Mouse (Mus musculus): ENCODE results near the gene Ndufc1.
"Not testable (repeated sequence)": the region's sequence is repeated elsewhere in the genome, so short reads cannot be mapped to it uniquely, and the experiment has no call there.

Ndufc1 gene

DNA sequence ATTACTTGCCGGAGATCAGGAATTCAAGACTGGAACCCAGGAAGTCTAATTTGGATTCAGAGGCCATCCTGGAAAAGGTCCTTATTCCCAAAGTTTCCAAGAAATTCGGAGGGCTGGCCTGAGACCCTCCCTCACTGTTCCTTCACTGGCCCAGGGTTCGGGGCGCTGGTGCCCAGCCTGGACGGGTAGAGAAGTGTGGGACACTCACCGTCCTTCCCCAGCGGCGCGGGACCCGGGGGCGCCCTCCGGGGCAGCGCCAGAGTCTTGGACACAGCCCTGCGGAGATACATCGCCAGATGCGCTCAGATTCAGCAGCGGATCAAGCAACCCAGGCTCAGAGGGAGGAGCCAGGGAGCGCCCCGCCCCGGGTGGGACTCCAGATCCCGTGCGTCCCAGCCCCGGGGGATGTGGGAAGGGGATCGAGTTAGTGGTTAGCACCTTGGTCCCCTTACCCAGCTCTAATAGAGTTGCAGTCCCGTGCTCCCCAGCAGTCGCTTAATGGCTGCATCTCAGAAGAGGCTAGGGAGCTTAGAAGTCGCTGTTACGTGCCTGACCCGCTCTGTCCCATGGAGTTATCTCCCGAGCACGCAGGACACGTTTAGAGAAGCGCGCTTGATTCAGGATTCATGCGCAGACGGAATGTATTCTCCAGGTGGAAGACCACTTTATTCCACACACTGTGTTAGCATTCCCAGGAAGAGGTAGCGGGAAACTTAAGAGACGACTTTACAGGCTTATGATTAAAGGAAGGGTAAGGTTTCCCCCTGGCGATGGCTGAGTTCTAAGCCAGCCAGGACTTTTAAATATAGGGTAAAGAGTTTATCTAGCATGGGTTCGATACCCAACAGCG, 12.3 kb downstream of the Ndufc1 start, which contains the start of gene Mgarp:
Gene Mgarp (minus strand): TSS at position 520 of the 850 bp plus-strand sequence.
- peak; percentile 71 for DNase-seq (ENCODE audit: low spot score)

DNA sequence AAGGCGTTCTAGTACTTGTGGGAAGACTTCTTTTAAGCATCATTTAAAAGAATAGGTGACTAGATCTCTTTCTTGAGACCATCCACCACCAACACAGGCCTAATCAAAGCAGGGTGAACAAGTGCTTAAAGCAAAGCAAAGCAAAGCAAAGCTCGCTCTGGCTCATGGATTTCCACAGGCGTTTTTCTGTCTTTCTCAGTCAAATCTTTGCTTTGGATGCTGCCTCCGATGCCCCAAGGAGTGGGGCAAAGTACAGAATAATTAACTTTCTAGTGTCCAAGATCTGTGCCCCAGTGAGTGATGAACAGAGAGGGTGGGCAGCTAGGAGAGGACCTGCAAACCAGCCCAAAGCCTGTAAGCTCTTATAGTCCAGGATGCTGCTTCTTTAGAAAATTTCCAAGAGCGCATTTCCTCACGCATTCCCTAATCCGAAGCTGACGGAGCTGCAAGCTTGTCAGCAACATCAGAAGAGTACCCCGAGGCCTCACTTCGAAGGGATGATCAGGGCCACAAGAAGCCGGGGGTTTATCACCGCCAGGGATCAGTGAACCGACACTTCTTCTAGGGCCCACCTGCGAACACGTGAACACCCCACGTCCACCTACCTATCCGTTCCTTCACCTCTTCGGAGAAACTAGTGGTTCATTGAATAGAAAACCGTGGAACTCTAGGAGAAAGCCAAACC, 13.2 kb downstream of the Ndufc1 start:
- no peak for DNase-seq (ENCODE audit: low spot score)

DNA sequence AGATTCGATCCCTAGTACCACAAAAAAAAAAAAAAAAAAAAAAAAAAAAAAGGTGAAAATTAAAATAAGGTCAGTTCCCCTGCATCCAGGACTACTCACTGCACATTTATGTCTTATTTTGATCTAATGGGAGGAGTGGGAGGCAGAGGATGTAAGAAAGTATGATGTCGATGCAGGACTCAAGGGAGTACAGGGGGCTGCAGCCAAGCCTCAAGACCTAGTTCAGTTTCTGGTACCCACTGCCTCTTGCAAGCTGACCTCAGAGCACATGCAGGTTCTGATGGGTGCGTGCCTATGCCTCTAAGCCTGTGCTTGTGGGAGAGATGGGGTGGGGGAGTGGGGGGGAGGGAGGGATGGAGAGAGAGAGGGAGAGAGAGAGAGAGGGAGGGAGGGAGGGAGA, 13.9 kb downstream of the Ndufc1 start:
- DNase-seq (ENCODE audit: low spot score): no peak

DNA sequence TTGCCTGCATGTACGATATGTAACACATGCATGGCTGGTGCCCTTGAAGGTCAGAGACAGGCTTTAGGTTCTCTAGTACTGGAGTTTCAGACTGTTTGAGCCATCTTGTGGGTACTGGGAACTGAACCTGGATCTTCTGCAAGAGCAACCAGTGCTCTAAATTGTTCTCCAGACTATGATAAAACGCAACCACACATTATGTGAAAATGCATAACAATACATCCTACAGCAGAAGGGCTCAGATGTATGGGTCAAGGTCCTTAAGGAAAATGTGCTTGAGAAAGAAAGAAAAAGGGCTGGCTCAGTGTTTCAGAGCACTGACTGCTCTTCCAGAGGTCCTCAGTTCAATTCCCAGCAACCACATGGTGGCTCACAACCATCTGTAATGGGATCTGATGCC, 15.1 kb downstream of the Ndufc1 start:
- DNase-seq (ENCODE audit: low spot score): no peak

DNA sequence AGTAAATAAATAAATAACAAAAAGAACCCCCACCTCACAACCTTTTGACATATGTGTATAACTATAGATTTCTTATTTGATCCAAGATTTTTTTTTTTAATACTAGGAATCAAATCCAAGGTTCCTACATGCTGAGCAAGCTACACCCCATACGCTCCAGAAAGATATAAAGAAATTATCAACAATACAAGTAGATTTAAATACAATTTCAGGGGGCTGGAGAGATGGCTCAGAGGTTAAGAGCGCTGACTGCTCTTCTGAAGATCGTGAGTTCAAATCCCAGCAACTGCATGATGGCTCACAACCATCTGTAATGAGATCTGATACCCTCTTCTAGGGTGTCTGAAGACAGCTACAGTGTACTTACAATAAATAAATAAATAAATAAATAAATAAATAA, 15.8 kb downstream of the Ndufc1 start:
- not testable (repeated sequence) for DNase-seq (ENCODE audit: low spot score)

DNA sequence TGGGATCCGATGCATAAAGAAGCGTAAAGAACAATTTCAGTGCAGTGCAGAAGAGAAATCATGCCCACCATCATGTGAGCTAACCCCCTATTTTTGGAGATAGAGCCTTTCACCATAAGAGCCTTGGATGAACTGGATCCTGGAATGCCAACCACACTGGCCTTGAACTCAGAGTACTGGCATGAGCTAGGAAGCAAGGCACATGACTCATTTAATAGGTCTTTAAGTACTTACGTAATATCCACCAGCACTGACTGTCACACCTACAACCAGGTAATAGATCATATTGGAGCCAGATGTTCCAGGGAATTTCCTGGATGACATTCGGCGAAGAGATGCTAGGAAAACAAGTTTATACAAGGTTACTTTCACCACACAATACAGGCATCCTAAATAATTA, 17.2 kb downstream of the Ndufc1 start:
- DNase-seq (ENCODE audit: low spot score): no peak

DNA sequence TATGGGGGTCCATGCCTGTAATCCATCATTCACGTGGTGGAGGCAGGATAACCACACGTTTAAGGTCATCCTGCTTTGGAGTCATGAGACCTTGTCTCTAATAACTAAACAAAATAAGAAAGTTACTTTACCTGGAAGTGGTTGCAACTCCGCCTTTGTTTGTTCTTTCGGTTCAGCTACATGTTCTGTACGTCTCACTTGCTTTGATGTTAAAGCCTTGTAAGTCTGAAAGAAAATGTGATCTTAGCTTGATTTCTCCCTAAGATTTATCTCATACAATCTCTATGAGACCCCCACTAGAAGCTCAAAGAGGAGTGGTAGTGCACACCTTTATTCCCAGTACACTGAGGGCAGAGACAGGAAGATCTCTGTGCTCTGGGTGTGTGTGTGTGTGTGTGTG, 17.7 kb downstream of the Ndufc1 start:
- no peak for DNase-seq (ENCODE audit: low spot score)

DNA sequence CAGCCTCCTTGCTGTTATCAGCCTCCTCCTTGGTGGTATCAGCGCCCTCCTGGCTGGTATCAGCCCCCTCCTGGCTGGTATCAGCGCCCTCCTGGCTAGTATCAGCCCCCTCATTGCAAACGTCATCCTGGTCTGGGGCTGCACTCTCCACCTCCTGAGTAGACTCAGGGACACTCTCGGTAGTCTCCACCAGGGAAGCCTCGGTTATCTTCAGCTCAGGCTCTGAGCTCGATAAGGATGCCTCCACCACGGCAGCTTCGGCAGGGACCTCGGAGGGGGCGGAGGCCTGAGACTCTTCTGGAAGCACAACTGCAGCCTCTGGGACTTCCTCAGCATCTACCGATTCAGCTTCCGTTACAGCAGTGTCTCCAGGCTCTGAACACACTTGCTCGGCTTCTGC, 19.9 kb downstream of the Ndufc1 start:
- DNase-seq (ENCODE audit: low spot score): peak; percentile 73

DNA sequence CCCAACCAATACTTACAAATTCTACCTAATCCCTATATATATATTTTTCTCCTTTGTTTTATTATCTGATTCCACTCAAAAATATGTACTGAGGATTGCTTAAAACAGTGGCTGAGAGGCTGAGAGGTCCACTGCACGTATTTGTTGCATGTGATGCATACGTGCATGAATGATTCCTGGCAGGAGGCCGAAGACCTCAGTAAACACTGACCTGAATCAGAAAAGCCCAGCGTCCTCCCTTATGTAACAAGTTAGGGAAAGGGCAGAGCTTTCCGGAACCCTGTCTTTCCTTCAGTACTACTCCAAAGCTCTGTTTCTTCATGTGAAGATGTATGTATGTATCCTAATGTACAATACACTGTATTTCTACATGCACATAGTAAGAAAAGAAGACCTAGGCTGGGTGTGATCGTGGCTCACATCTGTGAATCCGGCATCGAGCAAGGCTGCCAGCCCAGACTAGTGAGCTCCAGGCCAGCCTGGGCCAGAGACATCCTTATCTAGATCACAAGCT, 20.9 kb downstream of the Ndufc1 start:
- no peak for DNase-seq (ENCODE audit: low spot score)

DNA sequence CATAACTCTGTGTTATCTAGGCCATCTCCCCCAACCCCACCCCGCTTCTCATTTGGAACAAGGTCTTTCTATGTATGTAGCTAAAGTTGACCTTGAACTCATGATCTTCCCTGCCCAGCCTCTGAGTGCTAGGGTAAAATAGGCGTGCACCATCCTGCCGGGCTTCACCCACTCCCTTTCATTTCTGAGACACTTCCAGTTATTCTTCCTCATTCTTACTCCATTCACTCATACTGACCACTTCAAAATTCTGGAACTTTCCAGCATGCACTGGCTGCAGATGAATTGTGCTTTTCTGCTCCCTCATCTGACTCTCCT, 21.7 kb downstream of the Ndufc1 start:
- DNase-seq (ENCODE audit: low spot score): no peak

DNA sequence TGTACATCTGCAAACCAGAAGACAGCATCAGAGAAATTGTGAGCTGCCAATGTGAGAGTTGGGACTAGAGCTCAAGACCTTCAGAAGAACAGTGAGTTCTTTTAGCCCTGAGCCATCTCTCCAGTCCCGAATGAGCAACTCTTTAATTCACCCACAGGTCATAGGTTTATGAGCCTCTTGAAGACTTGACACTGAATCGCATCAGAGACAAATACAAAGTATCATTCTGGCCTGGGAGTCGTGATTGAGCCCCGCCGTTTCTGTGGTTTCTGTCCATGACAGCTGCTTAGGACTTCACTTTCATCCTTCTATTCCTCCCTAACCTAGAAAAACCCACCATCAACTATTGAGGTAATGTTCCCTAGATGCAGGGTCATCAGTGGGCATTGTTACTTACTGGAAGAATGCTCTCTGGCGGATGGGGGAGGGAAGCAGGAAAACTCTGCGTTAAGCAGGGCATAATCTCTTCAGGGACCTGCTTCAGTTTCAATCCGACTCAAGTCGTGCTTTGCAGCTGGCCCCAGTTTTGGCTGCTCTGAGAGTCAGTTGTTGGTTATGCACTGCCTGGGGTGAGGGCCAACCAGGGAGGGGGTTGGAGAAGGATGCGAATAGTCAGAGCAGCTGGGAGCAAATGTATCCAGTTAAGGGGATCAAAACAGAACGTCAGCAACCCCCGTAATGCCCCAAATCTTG, 22.2 kb downstream of the Ndufc1 start:
- DNase-seq (ENCODE audit: low spot score): no peak

DNA sequence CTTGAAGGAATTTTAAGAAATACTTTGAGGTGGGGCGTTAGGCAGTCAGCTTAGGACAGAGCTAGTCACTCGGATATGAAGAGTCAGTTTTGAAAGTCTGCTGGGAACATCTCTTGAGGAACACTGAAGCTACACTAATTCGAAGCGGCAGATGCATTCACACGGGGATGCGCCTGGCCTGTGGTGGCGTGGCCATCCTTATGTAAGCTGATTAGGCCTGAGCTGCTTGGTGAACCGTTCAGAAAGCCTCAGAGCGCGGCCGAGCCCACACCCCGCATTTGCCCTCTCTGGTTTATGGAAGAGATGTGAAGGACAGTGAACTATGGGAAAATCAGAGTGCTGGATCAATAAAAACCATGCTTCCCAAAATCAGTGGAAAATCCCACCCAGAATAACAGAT, 25.4 kb downstream of the Ndufc1 start:
- DNase-seq (ENCODE audit: low spot score): no peak

DNA sequence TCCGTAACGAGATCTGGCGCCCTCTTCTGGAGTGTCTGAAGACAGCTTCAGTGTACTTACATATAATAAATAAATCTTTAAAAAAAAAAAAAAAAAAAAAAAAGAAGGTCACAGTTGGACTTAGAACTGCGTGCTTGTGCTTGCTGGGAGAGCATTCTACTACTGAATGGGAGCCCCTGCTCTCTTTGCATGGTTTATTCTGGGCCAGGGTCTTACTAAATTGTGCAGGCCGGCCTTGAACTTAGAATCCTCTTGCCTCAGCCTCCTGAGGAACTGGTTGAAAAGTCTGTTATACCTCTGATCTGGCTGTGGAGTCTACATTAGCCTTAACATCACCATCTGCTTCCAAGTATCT, 28.2 kb downstream of the Ndufc1 start:
- DNase-seq (ENCODE audit: low spot score): no peak

DNA sequence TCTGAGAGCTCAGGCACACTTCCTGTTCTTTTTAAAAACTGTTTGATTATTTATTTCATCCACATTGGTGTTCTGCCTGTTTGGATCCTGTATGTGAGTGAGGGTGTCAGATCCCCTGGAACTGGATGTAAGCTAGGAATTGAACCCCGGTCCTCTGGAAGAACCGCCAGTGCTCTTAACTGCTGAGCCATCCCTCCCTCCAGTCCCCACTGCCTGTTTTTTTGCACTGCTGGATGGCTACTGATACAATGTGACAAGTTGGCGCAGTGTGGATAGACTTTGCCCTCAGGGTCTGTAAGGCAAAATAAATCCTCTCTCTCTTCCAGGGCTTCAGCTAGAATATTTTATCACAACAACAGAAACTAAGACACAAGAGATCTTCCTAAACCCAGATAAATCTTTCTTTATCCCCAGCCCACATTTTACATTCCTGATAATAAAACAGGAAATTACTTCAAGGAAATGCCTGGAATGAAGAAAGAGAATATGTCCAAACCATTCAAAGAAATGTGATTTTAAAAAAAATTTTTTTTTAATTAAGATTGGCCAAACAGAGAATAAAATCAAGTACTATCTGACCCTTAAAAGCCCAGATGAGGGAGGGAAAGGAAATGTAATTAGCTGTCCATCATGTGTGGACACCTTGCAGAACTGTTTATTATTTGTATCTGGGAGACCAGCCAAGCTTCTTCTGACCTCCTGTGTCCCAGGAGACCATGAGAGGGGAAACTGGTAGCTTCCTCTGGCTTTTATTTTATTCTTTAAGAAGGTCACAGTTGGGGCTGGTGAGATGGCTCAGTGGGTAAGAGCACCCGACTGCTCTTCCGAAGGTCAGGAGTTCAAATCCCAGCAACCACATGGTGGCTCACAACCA, 28.8 kb downstream of the Ndufc1 start:
- no peak for DNase-seq (ENCODE audit: low spot score)

DNA sequence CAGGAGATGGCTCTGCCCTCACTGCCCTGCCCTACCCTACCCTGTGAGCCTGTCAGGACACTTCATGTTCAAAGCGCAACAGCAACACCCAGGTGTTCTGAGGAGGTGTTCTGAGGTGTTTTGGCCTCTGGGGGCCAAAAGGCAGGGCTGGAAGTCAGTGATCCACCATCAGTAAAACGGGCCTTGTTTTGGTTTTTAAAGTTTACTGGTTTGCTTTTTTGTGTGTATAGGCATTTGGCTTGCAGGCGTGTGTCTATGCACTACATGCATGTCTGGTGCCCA, 30.2 kb downstream of the Ndufc1 start:
- no peak for DNase-seq (ENCODE audit: low spot score)

DNA sequence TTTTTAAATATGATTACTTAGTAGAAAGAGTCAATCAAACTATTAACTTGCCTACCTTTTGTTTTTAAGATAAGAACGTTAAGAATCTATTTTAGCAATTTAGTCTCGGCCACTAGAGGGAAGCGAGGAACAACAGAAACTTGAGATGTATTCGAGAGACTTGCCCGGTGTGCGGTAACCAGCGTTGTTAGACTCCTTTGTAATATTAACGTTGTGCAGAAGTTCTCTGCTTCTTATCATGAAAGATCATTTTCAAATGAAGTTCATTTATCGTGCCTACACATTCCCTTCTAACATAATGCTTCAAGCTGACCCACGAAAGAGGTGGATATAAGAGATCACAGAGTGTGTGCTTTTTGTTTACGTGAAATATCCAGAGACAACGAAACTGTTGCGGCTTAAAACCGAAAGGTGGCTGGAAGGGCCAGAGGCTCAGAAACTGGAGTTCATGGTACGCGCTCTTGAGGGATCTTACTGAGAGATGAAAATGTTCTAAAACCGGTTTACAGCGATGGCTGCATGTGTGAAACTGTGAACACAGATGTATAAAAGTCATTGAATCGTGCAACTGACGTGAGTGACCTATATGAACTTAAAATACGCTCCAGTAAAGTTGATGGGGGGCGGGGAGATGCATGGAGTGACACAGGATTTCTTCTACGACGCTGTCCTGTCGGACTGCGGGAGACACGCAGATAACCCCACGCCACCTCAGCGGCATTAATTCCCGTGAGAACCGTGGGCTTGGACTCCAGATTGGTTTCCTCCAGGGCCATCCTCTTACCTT, 30.7 kb downstream of the Ndufc1 start:
- DNase-seq (ENCODE audit: low spot score): peak; percentile 63

DNA sequence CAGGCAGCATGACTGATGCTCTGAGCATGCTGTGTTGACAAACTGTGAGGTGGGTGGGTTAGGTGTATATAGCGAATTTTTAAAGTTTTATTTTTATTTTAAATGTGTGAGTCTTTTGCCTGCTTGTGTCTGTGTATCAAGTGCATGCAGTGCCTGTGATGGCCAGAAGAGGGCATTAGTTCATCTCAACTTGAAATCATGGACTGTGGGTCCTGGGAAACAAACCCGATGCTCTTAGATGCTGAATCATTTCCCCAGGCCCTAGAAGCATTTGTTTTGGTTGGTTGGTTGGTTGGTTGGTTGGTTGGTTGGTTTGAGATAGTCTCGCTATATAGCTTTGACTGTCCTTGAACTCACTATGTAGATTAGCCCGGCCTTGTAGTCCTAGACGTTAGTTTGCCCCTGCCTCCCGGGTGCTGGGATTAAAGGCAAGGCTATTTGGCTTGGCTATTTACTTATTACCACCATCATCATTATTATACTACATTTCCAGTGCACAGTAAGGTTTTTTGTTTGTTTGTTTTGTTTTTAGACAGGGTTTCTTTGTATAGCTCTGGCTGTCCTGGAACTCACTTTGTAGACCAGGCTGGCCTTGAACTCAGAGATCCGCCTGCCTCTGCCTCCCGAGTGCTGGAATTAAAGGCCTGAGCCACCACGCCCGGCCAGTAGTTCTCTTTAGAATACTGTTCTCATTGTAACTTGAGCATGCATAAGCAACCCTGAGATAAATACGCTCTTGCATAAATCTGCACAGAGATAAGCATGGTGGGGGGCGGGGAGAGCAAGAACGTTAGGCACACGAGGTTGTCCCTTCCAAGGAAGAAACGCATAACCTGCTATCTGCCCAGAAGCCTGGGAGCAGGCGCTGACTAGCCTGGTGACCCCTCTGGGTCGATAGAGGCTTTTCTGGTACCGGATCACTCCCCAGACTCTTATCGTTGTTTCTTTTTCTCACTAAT, 33.2 kb downstream of the Ndufc1 start:
- peak; percentile 73 for DNase-seq (ENCODE audit: low spot score)

DNA sequence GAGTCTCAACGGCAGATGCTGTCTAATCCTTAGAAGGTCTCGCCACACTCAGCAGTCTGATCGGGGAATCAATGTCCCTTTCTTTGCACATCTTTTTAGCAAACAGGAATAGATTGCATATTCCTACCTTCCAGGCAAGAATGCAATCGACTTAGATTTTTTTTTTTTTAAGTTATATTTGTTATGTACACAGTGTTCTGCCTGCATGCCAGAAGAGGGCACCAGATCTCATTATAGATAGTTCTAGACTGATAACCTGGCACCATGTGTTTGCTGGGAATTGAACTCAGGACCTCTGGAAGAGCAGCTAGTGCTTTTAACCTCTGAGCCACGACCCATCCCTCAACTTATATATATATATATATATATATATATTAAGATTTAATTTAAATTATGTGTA, 35.2 kb downstream of the Ndufc1 start:
- DNase-seq (ENCODE audit: low spot score): no peak

DNA sequence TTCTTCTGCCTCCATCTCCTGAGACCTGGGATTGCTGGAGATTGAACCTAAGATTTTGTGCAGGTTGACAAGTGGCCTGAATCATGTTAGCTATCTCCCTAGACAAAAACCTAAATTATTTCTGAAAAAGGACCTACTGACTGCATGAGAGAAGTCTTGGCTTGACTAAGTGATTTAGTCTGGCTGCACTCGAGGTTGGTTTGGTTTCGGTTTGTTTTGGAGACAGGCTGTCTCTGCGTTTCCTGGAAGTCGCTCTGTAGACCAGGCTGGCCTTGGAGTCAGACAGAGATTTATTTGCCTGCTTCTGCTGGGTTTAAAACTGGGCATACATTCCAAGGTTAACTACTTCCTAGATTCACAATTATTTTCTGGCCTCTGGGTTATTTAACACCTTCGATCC, 35.9 kb downstream of the Ndufc1 start:
- DNase-seq (ENCODE audit: low spot score): no peak

DNA sequence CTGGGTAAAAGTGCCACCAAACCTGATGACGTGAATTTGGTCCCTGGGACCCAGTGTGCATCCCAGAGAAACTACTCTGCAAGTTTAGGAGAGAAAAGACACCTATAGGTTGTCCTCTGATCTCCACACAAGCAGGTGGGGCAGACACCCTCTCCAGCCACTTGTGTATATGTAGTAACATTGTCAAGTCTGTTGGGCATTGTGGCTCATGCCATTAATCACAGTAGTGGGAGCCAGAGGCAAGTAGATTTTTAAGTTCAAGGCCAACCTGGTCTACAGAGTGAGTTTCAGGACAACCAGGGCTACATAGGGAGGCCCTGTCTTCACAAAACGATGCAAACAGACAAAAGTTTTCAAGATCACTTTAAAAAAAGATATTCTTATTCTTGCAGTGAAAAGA, 37.0 kb downstream of the Ndufc1 start:
- no peak for DNase-seq (ENCODE audit: low spot score)
